Mouse (Mus musculus): ENCODE data around the gene Calcb. TPM values are rescaled to one million over a fixed set of nuclear protein-coding genes. Genes with fewer than 3 reads are reported as not detected.

Gene Calcb
- polyA plus RNA-seq, 1 experiment from 2014 or later = not detected

DNA sequence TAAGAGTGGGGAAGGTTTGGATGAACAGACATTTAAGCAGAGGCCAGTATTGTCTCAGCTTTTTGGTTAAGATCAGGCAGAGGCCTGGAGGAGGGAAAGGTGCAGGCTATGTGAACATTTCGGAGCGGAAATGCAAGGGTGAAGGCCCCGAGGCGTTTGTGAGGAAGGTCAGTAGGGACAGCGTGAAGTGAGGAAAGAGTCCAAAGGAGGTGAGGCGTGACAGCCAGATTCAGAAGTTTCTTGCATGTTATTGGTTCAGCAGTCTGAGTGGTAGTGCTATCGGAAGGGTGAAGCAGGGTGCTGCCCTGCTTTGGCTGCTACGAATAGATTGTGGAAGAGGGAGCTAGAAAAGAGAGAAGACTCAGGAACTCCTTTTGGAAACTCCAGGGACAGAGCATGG is 36.2 kb downstream of the Calcb start:
- 57% methylated on average over 8 of the region's 8 CpGs for WGBS (ENCODE audit: insufficient replicate concordance)
- no peaks in the 10 kb centered on the region for H3K36me3 ChIP-seq
- no peak overlapping the region for H3K9ac ChIP-seq
- DNase-seq (no peak), ATAC-seq (ENCODE audit: low read depth) (no peak)
- H3K27me3 ChIP-seq = no peaks in the 10 kb centered on the region
- no peak overlapping the region for H3K4me2 ChIP-seq
- H3K27ac ChIP-seq = no peak overlapping the region
- no peak overlapping the region for H3K4me3 ChIP-seq (replicated peaks)
- H3K4me1 ChIP-seq (replicated peaks) = no peaks in the 10 kb centered on the region
- no peaks in the 10 kb centered on the region for H3K9me3 ChIP-seq (replicated peaks)

DNA sequence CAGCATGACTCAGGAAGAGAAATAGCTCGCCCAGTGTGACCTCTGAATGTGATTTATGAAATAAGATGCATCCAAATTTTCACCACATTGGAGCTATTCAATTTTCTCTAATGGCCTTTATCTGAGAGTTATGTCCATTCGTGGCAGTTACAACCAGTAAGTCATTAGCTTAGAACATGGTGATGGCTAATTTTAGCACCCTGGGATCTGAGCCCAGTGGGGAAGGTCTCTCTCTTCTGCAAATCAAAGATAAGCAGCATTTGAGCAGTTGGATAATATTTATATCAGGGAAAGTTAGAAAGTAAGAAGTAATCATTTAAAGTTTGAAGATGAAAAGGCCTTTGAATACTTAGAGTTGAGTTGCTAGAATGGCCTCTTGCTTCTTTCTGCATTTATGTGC is 44.2 kb downstream of the Calcb start:
- no peak overlapping the region for H3K4me3 ChIP-seq (replicated peaks)
- no peak overlapping the region for H3K4me2 ChIP-seq
- H3K9me3 ChIP-seq (replicated peaks) = no peaks in the 10 kb centered on the region
- ATAC-seq (ENCODE audit: low read depth) = no peak
- H3K9ac ChIP-seq = no peak overlapping the region
- H3K4me1 ChIP-seq (replicated peaks) = no peaks in the 10 kb centered on the region
- H3K36me3 ChIP-seq = no peaks in the 10 kb centered on the region
- H3K27me3 ChIP-seq = no peaks in the 10 kb centered on the region
- DNase-seq = no peak
- whole genome bisulfite sequencing (ENCODE audit: insufficient replicate concordance) = 37% methylated on average over 2 of the region's 2 CpGs
- no peak overlapping the region for H3K27ac ChIP-seq

DNA sequence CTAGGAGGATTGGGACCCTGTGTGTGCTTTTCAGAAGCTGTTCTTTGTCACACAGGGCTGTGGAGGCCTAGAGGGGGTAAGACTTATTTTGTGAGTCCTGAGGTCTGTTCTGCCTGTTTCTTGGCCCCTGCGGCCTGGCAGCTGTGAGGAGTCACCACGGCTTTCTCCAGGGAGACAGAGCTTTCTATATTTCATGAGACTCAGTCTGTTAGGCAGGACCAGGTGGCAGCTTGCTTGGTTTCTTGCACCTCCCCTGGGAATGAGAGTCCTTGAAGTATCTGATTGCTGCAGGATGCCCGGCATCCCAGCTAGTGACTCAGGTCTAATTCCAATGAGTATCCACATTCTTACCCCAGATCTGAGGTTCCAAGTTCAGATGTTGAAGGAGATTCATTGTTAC is 46.8 kb downstream of the Calcb start:
- no peak for DNase-seq
- Histone ChIP-seq H3K27me3 (no peaks in the 10 kb centered on the region), H3K9ac (no peak overlapping the region), H3K4me2 (no peak overlapping the region), H3K27ac (no peak overlapping the region), H3K36me3 (no peaks in the 10 kb centered on the region), H3K4me3 (replicated peaks) (no peak overlapping the region), H3K4me1 (replicated peaks) (no peaks in the 10 kb centered on the region), H3K9me3 (replicated peaks) (no peaks in the 10 kb centered on the region)
- 69% methylated on average over 3 of the region's 3 CpGs for WGBS (ENCODE audit: insufficient replicate concordance)
- no peak for ATAC-seq (ENCODE audit: low read depth)

DNA sequence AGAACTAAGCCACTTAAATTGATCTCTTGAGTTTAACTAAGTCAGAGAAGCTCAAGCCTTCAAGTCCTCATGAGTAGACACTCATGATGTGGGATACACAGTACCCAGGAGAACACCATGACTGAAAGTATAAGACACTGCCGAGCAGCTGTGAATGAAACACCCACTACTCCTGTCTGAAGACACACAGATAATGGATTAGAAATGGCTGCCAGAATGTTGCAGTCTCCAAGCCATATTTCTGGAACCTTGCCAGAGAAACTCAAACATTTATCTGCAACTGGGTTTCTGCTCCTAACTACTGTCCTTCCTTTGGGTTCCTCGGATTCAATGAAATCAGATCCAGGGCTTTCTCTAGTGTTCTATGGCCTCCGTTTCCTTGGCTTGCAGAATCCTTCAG is 48.1 kb downstream of the Calcb start:
- DNase-seq (no peak), ATAC-seq (ENCODE audit: low read depth) (no peak)
- H3K4me1 ChIP-seq (replicated peaks) = no peaks in the 10 kb centered on the region
- no peak overlapping the region for H3K9ac ChIP-seq
- H3K4me3 ChIP-seq (replicated peaks) = no peak overlapping the region
- no peaks in the 10 kb centered on the region for H3K27me3 ChIP-seq
- H3K36me3 ChIP-seq = no peaks in the 10 kb centered on the region
- 61% methylated on average over 3 of the region's 3 CpGs for WGBS (ENCODE audit: insufficient replicate concordance)
- no peak overlapping the region for H3K4me2 ChIP-seq
- H3K9me3 ChIP-seq (replicated peaks) = no peaks in the 10 kb centered on the region
- H3K27ac ChIP-seq = no peak overlapping the region

DNA sequence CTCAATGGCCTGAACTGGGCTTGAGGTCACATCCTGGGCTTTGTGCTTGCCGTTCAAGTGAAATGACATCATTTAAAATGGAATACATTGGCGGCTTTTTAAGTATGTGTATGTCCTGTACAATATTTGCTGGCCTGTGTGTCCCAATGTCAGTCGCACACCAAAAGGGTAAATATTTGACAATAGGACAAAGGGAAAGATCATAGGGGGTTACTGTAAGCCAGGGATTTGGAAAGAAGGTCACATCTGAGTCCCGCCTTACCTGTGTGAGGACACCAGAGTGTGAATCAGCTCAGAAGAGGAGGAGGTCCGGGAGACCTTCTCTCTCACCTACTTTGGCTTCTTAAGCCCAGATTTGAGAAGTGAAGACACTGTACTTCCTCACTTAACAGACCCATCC is 50.1 kb downstream of the Calcb start:
- Histone ChIP-seq H3K27me3 (no peaks in the 10 kb centered on the region), H3K27ac (peak overlapping the region; percentile 58; the same call in 1 of the 2 replicates), H3K4me3 (replicated peaks) (peak overlapping the region; percentile 10; the same call in 1 of the 2 replicates), H3K36me3 (no peaks in the 10 kb centered on the region), H3K9me3 (replicated peaks) (no peaks in the 10 kb centered on the region), H3K4me2 (peak overlapping the region; percentile 19; the same call in 1 of the 2 replicates), H3K4me1 (replicated peaks) (no peaks in the 10 kb centered on the region), H3K9ac (no peak overlapping the region)
- no peak for DNase-seq
- no peak for ATAC-seq (ENCODE audit: low read depth)
- WGBS (ENCODE audit: insufficient replicate concordance) = 63% methylated on average over 5 of the region's 5 CpGs

DNA sequence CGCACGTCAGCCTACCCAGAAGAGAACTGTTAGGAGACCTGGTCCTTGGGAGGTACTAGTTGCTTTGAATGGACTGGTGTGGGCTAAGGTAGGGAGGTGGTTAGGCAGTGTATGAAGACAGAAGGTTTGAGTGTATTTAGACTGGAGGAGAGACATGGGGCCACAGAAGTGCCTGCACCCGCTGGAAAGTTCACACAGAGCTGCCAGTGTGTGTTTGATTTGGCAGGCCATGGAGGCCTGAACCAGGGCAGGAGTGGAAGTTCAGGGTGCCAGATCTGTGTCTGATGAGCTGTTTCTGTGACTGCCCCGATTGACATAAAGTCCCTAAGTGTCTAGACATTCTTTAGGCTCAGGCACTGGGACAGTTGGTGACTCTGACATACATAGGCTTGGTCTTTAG is 50.6 kb downstream of the Calcb start:
- H3K4me1 ChIP-seq (replicated peaks) = no peaks in the 10 kb centered on the region
- H3K27me3 ChIP-seq = no peaks in the 10 kb centered on the region
- 73% methylated on average over 4 of the region's 4 CpGs for WGBS (ENCODE audit: insufficient replicate concordance)
- peak overlapping the region; percentile 10; the same call in 1 of the 2 replicates for H3K4me3 ChIP-seq (replicated peaks)
- H3K9me3 ChIP-seq (replicated peaks) = no peaks in the 10 kb centered on the region
- no peaks in the 10 kb centered on the region for H3K36me3 ChIP-seq
- peak overlapping the region; percentile 58; the same call in 1 of the 2 replicates for H3K27ac ChIP-seq
- ATAC-seq (ENCODE audit: low read depth) = no peak
- H3K9ac ChIP-seq = no peak overlapping the region
- DNase-seq = no peak
- peak overlapping the region; percentile 19; the same call in 1 of the 2 replicates for H3K4me2 ChIP-seq

DNA sequence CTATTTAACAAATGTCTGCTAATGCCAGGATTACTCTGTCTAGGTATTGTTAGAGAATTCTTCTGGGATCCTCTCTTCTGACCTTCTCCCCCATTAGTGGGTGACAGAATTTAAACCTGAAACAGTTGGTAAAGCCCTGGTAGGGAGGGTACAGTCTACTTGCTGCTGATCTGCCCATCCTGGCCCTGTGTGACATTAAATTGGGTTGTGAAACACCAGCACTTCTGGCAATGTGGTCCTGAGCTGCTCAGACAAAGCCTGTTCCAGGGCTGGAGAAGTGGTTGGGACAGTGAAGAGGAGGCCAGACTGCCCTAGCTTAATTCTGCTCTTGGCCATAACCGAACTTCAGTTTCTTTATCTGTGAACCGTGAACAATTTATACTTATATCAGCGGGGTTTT is 52.1 kb downstream of the Calcb start:
- no peaks in the 10 kb centered on the region for H3K4me1 ChIP-seq (replicated peaks)
- H3K4me2 ChIP-seq = no peak overlapping the region
- 80% methylated on average over 3 of the region's 3 CpGs for WGBS (ENCODE audit: insufficient replicate concordance)
- ATAC-seq (ENCODE audit: low read depth) (no peak), DNase-seq (no peak)
- no peaks in the 10 kb centered on the region for H3K27me3 ChIP-seq
- H3K9me3 ChIP-seq (replicated peaks) = no peaks in the 10 kb centered on the region
- no peak overlapping the region for H3K4me3 ChIP-seq (replicated peaks)
- H3K36me3 ChIP-seq = no peaks in the 10 kb centered on the region
- no peak overlapping the region for H3K9ac ChIP-seq
- no peak overlapping the region; the same call in 1 of the 2 replicates for H3K27ac ChIP-seq

DNA sequence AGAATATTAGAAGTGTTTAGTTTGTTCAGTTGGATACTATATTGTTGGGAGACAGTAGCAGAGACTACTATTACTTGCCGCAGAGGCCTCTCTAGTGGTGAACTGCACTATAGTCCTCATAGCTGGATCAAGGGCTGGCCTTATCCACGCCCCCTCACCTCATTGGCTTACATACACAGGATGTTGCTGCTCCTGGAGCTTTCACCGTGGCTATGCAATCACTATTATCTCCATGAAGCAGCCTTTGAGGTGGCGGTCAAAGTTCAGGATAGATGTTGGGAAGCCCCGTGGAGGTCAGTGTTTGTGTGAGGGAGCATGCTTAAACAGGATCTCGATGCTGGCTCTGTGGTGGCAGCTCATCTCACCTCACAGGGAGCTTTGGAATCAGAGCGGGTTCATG is 53.4 kb downstream of the Calcb start:
- DNase-seq = peak; percentile 3
- 44% methylated on average over 7 of the region's 7 CpGs for WGBS (ENCODE audit: insufficient replicate concordance)
- H3K4me2 ChIP-seq = no peak overlapping the region
- no peak overlapping the region for H3K4me3 ChIP-seq (replicated peaks)
- no peaks in the 10 kb centered on the region for H3K27me3 ChIP-seq
- H3K9ac ChIP-seq = no peak overlapping the region
- H3K9me3 ChIP-seq (replicated peaks) = no peaks in the 10 kb centered on the region
- peak overlapping the region; percentile 78 for H3K27ac ChIP-seq
- peak; percentile 86 for ATAC-seq (ENCODE audit: low read depth)
- H3K36me3 ChIP-seq = no peaks in the 10 kb centered on the region
- no peaks in the 10 kb centered on the region for H3K4me1 ChIP-seq (replicated peaks)

Other genes with a start within 250 kb of the Calcb start
- 0.99 and 1.2 TPM in 2 replicates for gene Cyp2r1, start 155.7 kb upstream of the Calcb start, polyA plus RNA-seq (2015; fragmentation: Nextera tagmentation; extraction: Ambion mirVana)
- gene Calca, start 82.3 kb upstream of the Calcb start, polyA plus RNA-seq (2015; fragmentation: Nextera tagmentation; extraction: Ambion mirVana) = not detected in 2 replicates
- gene Insc, start 25.1 kb downstream of the Calcb start, polyA plus RNA-seq (2015; fragmentation: Nextera tagmentation; extraction: Ambion mirVana) = 9.8 and 10.8 TPM in 2 replicates